ENCODE assay signal across 8 mouse cellular contexts in genomic region chr9:103653995-103654587, GRCm38 (mm10).
DNase-seq lines count a peak whose midpoint lies in the region; ATAC-seq and TF ChIP-seq lines count a peak whose summit lies in the region.

No protein-coding gene starts in this region.

- TF ChIP-seq CTCF in forebrain, postnatal 0 days (IDR thresholded peaks at IDR 0.05; ENCODE audit: low read depth): no peak
- no peak for TF ChIP-seq CTCF in lung, postnatal 0 days (IDR thresholded peaks at IDR 0.05)

- ATAC-seq in forebrain, postnatal 0 days: peak; percentile 51; the same call in 1 of the 2 replicates
- ATAC-seq in lung, postnatal 0 days: no peak

- no peaks in the 10 kb centered on the region for H3K9me3 ChIP-seq in forebrain, postnatal 0 days (ENCODE audit: low read length)
- no peaks in the 10 kb centered on the region for H3K9me3 ChIP-seq in lung, postnatal 0 days (ENCODE audit: low read length)

- no peaks in the 10 kb centered on the region for H3K27me3 ChIP-seq in forebrain, postnatal 0 days (ENCODE audit: insufficient read depth, low read length)
- no peaks in the 10 kb centered on the region for H3K27me3 ChIP-seq in lung, postnatal 0 days (replicated peaks; ENCODE audit: insufficient read depth, low read length)

- intact Hi-C loops in left cerebral cortex, postnatal 14 days (cut with DNase I): no loop called here
- intact Hi-C loops in gastrocnemius, postnatal 14 days (cut with DNase I; ENCODE audit: low total_unique reads): no loop called here

- no peaks in the 10 kb centered on the region for H3K36me3 ChIP-seq in forebrain, postnatal 0 days (ENCODE audit: insufficient read depth)
- H3K36me3 ChIP-seq in lung, postnatal 0 days (ENCODE audit: insufficient read depth, low read length): no peaks in the 10 kb centered on the region

- no peak overlapping the region for H3K4me2 ChIP-seq in forebrain, postnatal 0 days (ENCODE audit: low read depth)
- H3K4me2 ChIP-seq in lung, postnatal 0 days (replicated peaks; ENCODE audit: low read depth, low read length): no peak overlapping the region

- no peak for TF ChIP-seq EP300 in lung, postnatal 0 days (IDR thresholded peaks at IDR 0.05)

- 10% methylated on average over 10 of the region's 10 CpGs for WGBS in forebrain, postnatal 0 days
- WGBS in lung, postnatal 0 days: 26% methylated on average over 10 of the region's 10 CpGs

- peak; percentile 5 for DNase-seq in thymus, postnatal 25 days
- no peak for DNase-seq in thymus, postnatal 14 days
- DNase-seq in forebrain, postnatal 0 days: no peak
- peak; percentile 69 for DNase-seq in mesoderm, embryonic 11.5 days (ENCODE audit: low read depth, low spot score)
- no peak for DNase-seq in left cerebral cortex, postnatal 14 days (ENCODE audit: low spot score in 2 of 2)
- no peak for DNase-seq in gastrocnemius, postnatal 14 days
- DNase-seq in left cerebral cortex, adult 18-20 months (ENCODE audit: low spot score in 2 of 2): no peak
- DNase-seq in lung, postnatal 0 days (ENCODE audit: low spot score): no peak

- H3K4me1 ChIP-seq in forebrain, postnatal 0 days (ENCODE audit: insufficient read depth): peaks cover 29% of the 10 kb centered on the region
- no peaks in the 10 kb centered on the region for H3K4me1 ChIP-seq in lung, postnatal 0 days (ENCODE audit: insufficient read depth, low read depth, low read length)

- no peak overlapping the region for H3K4me3 ChIP-seq in forebrain, postnatal 0 days (ENCODE audit: low read depth, low read length)
- H3K4me3 ChIP-seq in lung, postnatal 0 days (ENCODE audit: low read depth, low read length): no peak overlapping the region

- H3K27ac ChIP-seq in forebrain, postnatal 0 days (ENCODE audit: low read depth, low read length): peak overlapping the region; percentile 47; the same call in 1 of the 2 replicates
- H3K27ac ChIP-seq in lung, postnatal 0 days (ENCODE audit: low read length): no peak overlapping the region

- H3K9ac ChIP-seq in forebrain, postnatal 0 days: no peak overlapping the region; the same call in 1 of the 2 replicates
- H3K9ac ChIP-seq in lung, postnatal 0 days (replicated peaks; ENCODE audit: low read depth): no peak overlapping the region

Comparison
In these comparisons a context has a peak if more than half of its experiments do, and no peak if none do; other contexts are left out.
1. DNase-seq: peak in thymus, postnatal 25 days (single experiment) and mesoderm, embryonic 11.5 days (single experiment); none in thymus, postnatal 14 days (single experiment), forebrain, postnatal 0 days (single experiment), left cerebral cortex, postnatal 14 days (0 of 2), gastrocnemius, postnatal 14 days (single experiment), left cerebral cortex, adult 18-20 months (0 of 2) and lung, postnatal 0 days (single experiment).